Mouse (Mus musculus) ovary, postnatal 36 days (tissue): ENCODE results near the gene Shroom4.
"Not testable (repeated sequence)": the region's sequence is repeated elsewhere in the genome, so short reads cannot be mapped to it uniquely, and the experiment has no call there.

Source experiments
- DNase-seq: peaks from one replicate; pipeline ENCODE4 v3.0.0; 2022; ENCODE audit warnings: low spot score, mixed read lengths

The Shroom4 gene

DNA sequence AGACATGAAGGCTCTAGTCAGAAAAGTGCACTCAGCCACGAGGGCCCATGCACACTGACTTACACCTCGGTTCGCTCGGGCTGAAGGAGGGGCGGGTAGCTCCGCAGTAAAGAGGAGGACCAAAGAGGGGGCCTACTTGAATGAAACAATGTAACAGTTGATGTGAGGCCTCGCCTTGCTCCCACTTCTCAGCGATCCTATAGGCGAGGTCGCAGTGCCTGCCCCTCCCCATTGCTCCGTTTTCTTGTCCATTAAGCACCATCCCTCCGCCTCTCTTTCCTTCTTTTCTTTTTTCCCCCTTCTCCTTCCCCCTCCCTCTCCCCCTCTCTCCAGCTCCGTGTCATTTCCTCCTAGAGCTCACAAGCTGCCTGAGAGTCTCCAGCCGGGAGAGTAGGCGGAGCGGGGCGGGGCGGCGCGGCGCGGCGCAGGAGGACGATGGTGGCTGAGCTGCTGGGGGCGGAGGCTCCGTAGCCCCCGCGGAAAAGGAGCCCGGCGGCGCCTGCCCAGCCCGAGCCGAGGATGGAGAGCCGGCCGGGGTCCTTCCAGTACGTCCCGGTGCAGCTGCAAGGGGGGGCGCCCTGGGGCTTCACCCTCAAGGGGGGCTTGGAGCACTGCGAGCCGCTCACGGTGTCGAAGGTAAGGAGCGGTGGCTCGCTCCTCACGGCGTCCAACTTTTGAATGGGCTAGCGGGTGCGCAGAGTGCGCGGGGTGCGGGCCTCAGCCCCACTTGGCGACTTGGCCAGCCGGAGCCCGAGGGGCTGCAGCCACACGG lies at the start of gene Shroom4:
TSS of gene Shroom4 (plus strand) at position 229 of the 772 bp plus-strand sequence.
- peak; percentile 57 for DNase-seq

GRCm38 (mm10) chrX:6356876-6357275 lies 42.8 kb upstream of the Shroom4 start:
- DNase-seq, result no peak

- no peak for DNase-seq
These were observed 42.0 kb upstream of the Shroom4 start for GRCm38 (mm10) chrX:6357503-6358114.

DNA sequence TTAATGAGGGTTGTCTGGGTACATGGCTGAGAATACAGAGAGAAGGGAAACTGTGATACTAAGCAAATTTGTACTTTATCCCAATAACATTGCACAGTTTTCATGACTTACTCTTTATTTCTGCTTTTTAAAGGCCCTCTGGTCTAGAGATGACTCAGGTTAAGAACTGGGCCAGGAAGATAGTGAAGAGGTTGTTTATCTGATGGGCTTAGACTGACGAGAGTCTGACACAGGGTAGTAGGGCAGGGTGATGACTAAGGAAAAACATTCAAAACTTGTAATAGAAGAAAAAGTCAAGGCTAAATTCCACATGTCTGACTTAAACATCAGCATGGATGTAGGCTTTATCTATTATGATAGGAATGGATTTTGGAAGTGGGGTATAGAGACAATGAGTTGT lies 30.8 kb upstream of the Shroom4 start:
- DNase-seq, result no peak

- no peak for DNase-seq
These were observed 28.9 kb upstream of the Shroom4 start for GRCm38 (mm10) chrX:6370706-6371105.

GRCm38 (mm10) chrX:6393861-6394260 lies 5.8 kb upstream of the Shroom4 start:
- DNase-seq, result no peak

DNA sequence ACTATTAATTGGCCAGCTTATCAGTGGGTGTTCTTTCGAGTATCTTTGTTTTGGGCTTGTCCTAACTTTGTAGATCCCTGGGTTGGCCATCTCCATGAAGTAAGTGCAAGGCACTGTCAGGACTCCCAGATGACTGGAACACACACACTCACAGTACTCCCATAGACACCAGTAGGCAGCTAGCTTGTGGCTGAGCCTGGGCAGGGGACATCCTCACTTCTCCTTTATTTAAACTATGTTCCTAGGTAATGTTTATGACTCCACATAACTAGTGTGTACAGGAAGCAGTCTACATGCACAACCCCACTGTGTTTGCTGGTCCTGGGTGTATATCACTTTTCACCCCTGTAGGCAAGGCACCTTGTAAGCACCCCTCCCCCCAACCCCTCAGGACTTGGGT lies 461 bp upstream of the Shroom4 start:
- DNase-seq, result no peak

GRCm38 (mm10) chrX:6400398-6401020 lies 855 bp downstream of the Shroom4 start:
- peak; percentile 19 for DNase-seq

DNA sequence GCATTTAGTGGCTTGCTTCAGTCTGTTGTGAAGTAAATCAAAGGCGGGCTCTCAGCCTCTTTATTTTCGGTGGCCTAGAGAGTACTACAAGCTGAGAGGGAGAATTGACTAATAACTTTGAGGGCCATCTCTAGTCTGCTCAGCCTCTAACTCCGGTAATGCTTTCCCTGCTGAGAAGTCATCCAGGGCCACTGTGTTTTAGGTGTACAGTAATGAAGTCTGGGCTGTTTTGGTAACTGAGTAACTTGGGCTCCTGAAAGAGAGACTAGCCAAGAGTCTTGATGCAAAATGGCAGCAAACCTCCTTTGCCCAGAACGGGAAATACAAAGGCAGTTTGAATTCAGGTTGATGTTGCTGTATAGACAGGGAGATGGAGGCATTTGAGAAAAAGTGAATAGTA lies 3.3 kb downstream of the Shroom4 start:
- no peak for DNase-seq

GRCm38 (mm10) chrX:6409114-6409513 lies 9.5 kb downstream of the Shroom4 start:
- DNase-seq, result no peak

DNA sequence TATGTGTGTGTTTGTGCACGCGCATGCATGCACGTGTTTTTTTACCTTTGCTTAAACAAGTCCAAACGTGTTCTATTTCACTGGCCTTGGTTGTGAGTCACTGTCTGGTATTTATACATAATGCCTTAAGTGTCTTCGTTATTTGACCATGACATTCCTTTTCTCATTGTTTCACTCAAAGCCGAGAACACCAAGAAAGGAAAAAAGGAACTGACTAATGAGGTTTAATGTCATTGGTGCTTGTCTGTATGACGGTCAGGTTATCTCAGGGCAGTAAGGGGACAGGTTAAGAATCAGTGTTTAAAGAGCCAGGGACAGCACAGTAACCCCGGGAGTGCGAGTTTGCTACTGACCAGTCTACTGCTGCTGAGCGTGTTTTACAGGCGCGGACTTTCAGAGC lies 15.8 kb downstream of the Shroom4 start:
- no peak for DNase-seq

DNA sequence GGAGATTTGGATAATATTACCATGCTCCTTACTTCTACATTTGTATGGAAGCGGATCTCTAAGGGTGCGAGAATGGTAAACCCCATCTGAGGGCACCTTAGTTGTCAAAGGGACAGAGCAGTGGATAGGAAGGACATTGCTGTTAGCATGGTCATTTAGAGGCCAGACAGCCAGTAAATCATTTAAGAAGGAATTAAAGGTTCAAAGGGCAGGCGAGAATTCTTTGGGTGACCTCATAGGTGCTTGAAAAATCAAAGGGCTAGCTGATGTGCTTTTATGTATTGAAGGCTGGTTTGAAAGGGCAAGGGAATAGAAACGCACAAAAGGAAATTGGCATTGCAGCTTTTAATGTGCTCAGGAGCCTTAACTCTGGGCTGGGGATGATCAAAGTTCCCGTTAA lies 16.3 kb downstream of the Shroom4 start:
- DNase-seq, result no peak

- no peak for DNase-seq
These were observed 18.5 kb downstream of the Shroom4 start for GRCm38 (mm10) chrX:6418140-6418539.

- DNase-seq, result no peak
These were observed 35.6 kb downstream of the Shroom4 start for GRCm38 (mm10) chrX:6435260-6435659.

GRCm38 (mm10) chrX:6446422-6446821 lies 46.8 kb downstream of the Shroom4 start:
- no peak for DNase-seq

- peak; percentile 3 for DNase-seq
These were observed 48.3 kb downstream of the Shroom4 start for GRCm38 (mm10) chrX:6448001-6448400.

DNA sequence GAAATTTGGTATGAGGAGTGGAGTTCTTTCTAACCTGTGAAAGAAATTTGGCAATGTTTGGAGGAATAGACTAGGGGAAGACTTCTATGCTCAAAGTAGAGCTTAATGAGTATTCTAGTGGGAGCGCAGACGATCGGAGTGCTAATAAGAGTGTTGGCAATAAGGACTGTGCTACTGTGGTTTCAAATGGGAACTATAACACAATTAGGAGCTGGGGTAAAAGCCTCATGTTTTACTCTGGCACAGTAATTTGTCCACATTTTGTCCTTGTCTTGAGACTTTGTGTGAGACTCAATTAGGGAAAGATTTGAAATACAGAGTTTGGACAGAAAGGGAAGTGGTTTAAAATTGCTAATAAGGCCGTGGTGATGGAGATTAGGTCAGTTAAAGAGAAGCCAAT lies 53.6 kb downstream of the Shroom4 start:
- DNase-seq, result no peak

DNA sequence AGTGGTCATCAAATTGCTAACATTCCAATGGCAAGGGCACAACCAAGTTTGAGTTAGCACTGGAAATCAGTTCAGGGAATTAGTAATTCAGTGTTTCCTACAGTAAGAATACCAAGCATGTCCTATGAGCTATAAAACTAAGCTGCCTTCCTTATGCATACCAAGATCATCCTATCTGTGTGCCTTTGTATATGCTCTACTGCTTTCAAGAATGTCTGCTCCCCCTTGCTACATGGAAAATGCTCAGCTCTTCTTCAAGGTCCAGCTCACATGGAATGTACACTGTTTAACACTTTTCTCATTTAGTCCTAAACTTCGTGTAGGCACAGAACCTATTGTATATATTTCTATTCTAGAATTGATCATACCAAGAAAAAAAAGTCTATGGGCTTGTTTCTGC lies 69.6 kb downstream of the Shroom4 start:
- not testable (repeated sequence) for DNase-seq

- DNase-seq, result not testable (repeated sequence)
These were observed 72.9 kb downstream of the Shroom4 start for GRCm38 (mm10) chrX:6472563-6472962.

DNA sequence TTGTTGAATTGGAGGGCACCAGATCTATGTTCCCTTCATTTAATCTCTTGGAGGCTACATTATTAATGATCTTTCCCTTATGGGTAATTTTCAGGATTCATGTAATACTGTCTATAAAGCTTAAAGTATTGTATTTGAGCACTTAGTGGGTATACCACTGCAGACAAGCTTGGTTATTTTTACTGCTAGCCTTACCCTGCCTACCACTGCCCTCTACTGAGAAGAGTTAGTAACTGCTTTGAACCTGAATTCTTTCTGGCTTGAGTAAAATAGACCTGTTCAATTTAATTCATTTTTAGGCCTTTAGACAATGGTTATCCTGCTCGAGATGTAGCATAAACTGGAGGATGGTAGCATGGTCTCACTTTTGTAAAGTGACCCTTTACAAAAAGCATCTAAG lies 75.5 kb downstream of the Shroom4 start:
- no peak for DNase-seq

DNA sequence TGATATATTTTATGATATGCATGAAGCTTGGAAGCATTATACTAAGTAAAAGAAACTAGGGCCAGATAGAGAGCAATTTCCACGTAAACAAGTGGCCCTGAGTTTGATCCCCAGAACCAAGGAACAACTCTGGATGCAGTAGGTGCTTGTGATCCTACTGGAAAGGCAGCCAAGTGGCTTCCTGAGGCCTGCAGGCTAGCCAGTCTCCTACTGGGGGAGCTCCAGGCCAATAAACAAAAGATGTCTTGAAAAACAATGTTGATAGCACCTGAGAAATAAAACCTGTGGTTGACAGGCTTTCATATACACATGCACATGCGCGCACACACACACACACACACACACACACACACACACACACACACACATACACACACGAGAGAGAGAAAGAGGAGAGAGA lies 82.6 kb downstream of the Shroom4 start:
- no peak for DNase-seq

- DNase-seq, result no peak
These were observed 84.2 kb downstream of the Shroom4 start for GRCm38 (mm10) chrX:6483817-6484216.

GRCm38 (mm10) chrX:6490433-6490832 lies 90.8 kb downstream of the Shroom4 start:
- DNase-seq, result no peak
